Mouse (Mus musculus): ENCODE data around the gene Tsacc.

GRCm38 (mm10) chr3:88245811-88246210 is 51.0 kb downstream of the Tsacc start:
- no peak for TF ChIP-seq POLR2A (IDR thresholded peaks at IDR 0.05; ENCODE audit: insufficient read depth, low read depth, low read length)
- peak; percentile 96 for TF ChIP-seq CTCF (IDR thresholded peaks at IDR 0.05)
- no peak for TF ChIP-seq EP300 (IDR thresholded peaks at IDR 0.05; ENCODE audit: insufficient read depth, low read depth, low read length)
